Mouse (Mus musculus): ENCODE data around the gene Atp5d. TPM values are rescaled to one million over a fixed set of nuclear protein-coding genes. Genes with fewer than 3 reads are reported as not detected.

Atp5d gene
- polyA plus RNA-seq, 1 experiment from 2014 or later: 454 TPM

- Histone ChIP-seq H3K4me1 (ENCODE audit: control insufficient read depth, insufficient read depth, low read length) (peaks cover 22% of the 10 kb centered on the region), H3K36me3 (ENCODE audit: control insufficient read depth, insufficient read depth, low read length) (peaks cover 9% of the 10 kb centered on the region; the same call in 1 of the 2 replicates), H3K9ac (ENCODE audit: low read depth, low read length) (no peak overlapping the region), H3K27me3 (ENCODE audit: control insufficient read depth, insufficient read depth, low read depth, low read length) (no peaks in the 10 kb centered on the region), H3K4me3 (ENCODE audit: low read depth, low read length) (no peak overlapping the region), H3K4me2 (ENCODE audit: low read length) (peak overlapping the region; percentile 74), H3K27ac (ENCODE audit: low read length) (peak overlapping the region; percentile 100), H3K9me3 (replicated peaks; ENCODE audit: control insufficient read depth, low read length, poor library complexity, severe bottlenecking) (no peaks in the 10 kb centered on the region)
- no peak for ATAC-seq
- 82% methylated on average over 5 of the region's 5 CpGs for WGBS
Measured at GRCm38 (mm10) chr10:80147146-80147718, 8.8 kb downstream of the Atp5d start.

GRCm38 (mm10) chr10:80147719-80148601, 9.5 kb downstream of the Atp5d start, which contains the start of gene Midn:
TSS of gene Midn (plus strand) at chr10:80148272.
- Histone ChIP-seq H3K9me3 (replicated peaks; ENCODE audit: control insufficient read depth, low read length, poor library complexity, severe bottlenecking) (no peaks in the 10 kb centered on the region), H3K4me1 (ENCODE audit: control insufficient read depth, insufficient read depth, low read length) (peaks cover 25% of the 10 kb centered on the region), H3K36me3 (ENCODE audit: control insufficient read depth, insufficient read depth, low read length) (peaks cover 12% of the 10 kb centered on the region), H3K27me3 (ENCODE audit: control insufficient read depth, insufficient read depth, low read depth, low read length) (no peaks in the 10 kb centered on the region), H3K9ac (ENCODE audit: low read depth, low read length) (peak within 1 kb of the TSS; percentile 97), H3K4me2 (ENCODE audit: low read length) (peak within 1 kb of the TSS; percentile 74), H3K27ac (ENCODE audit: low read length) (peak within 1 kb of the TSS; percentile 100), H3K4me3 (ENCODE audit: low read depth, low read length) (peak within 1 kb of the TSS; percentile 93)
- 1% methylated on average over 40 of the region's 42 CpGs for WGBS
- peak; percentile 15 for ATAC-seq

GRCm38 (mm10) chr10:80148610-80149290, 10.3 kb downstream of the Atp5d start:
- ATAC-seq: peak; percentile 49
- Histone ChIP-seq H3K4me1 (ENCODE audit: control insufficient read depth, insufficient read depth, low read length) (peaks cover 26% of the 10 kb centered on the region), H3K27ac (ENCODE audit: low read length) (peak overlapping the region; percentile 100), H3K9ac (ENCODE audit: low read depth, low read length) (peak overlapping the region; percentile 97), H3K4me2 (ENCODE audit: low read length) (peak overlapping the region; percentile 74), H3K36me3 (ENCODE audit: control insufficient read depth, insufficient read depth, low read length) (peaks cover 18% of the 10 kb centered on the region), H3K4me3 (ENCODE audit: low read depth, low read length) (peak overlapping the region; percentile 93), H3K9me3 (replicated peaks; ENCODE audit: control insufficient read depth, low read length, poor library complexity, severe bottlenecking) (no peaks in the 10 kb centered on the region), H3K27me3 (ENCODE audit: control insufficient read depth, insufficient read depth, low read depth, low read length) (no peaks in the 10 kb centered on the region)
- WGBS: under 1% methylated on average over 56 of the region's 57 CpGs

- H3K4me2 ChIP-seq (ENCODE audit: low read length): peak overlapping the region; percentile 99
- peaks cover 29% of the 10 kb centered on the region for H3K4me1 ChIP-seq (ENCODE audit: control insufficient read depth, insufficient read depth, low read length)
- under 1% methylated on average over 84 of the region's 88 CpGs for WGBS
- H3K27me3 ChIP-seq (ENCODE audit: control insufficient read depth, insufficient read depth, low read depth, low read length): no peaks in the 10 kb centered on the region
- peak overlapping the region; percentile 93 for H3K4me3 ChIP-seq (ENCODE audit: low read depth, low read length)
- peak overlapping the region; percentile 100 for H3K27ac ChIP-seq (ENCODE audit: low read length)
- H3K9me3 ChIP-seq (replicated peaks; ENCODE audit: control insufficient read depth, low read length, poor library complexity, severe bottlenecking): no peaks in the 10 kb centered on the region
- peaks cover 22% of the 10 kb centered on the region for H3K36me3 ChIP-seq (ENCODE audit: control insufficient read depth, insufficient read depth, low read length)
- ATAC-seq: peak; percentile 81
- H3K9ac ChIP-seq (ENCODE audit: low read depth, low read length): peak overlapping the region; percentile 99
Measured at GRCm38 (mm10) chr10:80149291-80150225, 11.1 kb downstream of the Atp5d start.

GRCm38 (mm10) chr10:80150226-80151210, 12.1 kb downstream of the Atp5d start:
- Histone ChIP-seq H3K9ac (ENCODE audit: low read depth, low read length) (peak overlapping the region; percentile 99), H3K27me3 (ENCODE audit: control insufficient read depth, insufficient read depth, low read depth, low read length) (no peaks in the 10 kb centered on the region), H3K4me2 (ENCODE audit: low read length) (peak overlapping the region; percentile 99), H3K27ac (ENCODE audit: low read length) (peak overlapping the region; percentile 100), H3K4me3 (ENCODE audit: low read depth, low read length) (peak overlapping the region; percentile 93), H3K9me3 (replicated peaks; ENCODE audit: control insufficient read depth, low read length, poor library complexity, severe bottlenecking) (no peaks in the 10 kb centered on the region), H3K36me3 (ENCODE audit: control insufficient read depth, insufficient read depth, low read length) (peaks cover 27% of the 10 kb centered on the region), H3K4me1 (ENCODE audit: control insufficient read depth, insufficient read depth, low read length) (peaks cover 29% of the 10 kb centered on the region)
- WGBS: 0% methylated on average over 40 of the region's 71 CpGs
- ATAC-seq: no peak

GRCm38 (mm10) chr10:80151211-80152034, 13.0 kb downstream of the Atp5d start:
- peak overlapping the region; percentile 100 for H3K27ac ChIP-seq (ENCODE audit: low read length)
- peak overlapping the region; percentile 99 for H3K4me2 ChIP-seq (ENCODE audit: low read length)
- WGBS: under 1% methylated on average over 24 of the region's 26 CpGs
- H3K27me3 ChIP-seq (ENCODE audit: control insufficient read depth, insufficient read depth, low read depth, low read length): no peaks in the 10 kb centered on the region
- H3K9me3 ChIP-seq (replicated peaks; ENCODE audit: control insufficient read depth, low read length, poor library complexity, severe bottlenecking): no peaks in the 10 kb centered on the region
- H3K4me3 ChIP-seq (ENCODE audit: low read depth, low read length): peak overlapping the region; percentile 93
- peaks cover 32% of the 10 kb centered on the region for H3K36me3 ChIP-seq (ENCODE audit: control insufficient read depth, insufficient read depth, low read length)
- H3K9ac ChIP-seq (ENCODE audit: low read depth, low read length): peak overlapping the region; percentile 99
- no peak for ATAC-seq
- peaks cover 29% of the 10 kb centered on the region for H3K4me1 ChIP-seq (ENCODE audit: control insufficient read depth, insufficient read depth, low read length)
